Mouse (Mus musculus) forebrain, postnatal 0 days (tissue): Measurements from ENCODE around the gene Khdrbs1. TPM values are rescaled to one million over a fixed set of nuclear protein-coding genes. Genes with fewer than 3 reads are reported as not detected.
"Not testable (repeated sequence)": the region's sequence is repeated elsewhere in the genome, so short reads cannot be mapped to it uniquely, and the experiment has no call there.

Experiments
- ATAC-seq: fragments of 200-750 bp; cut with Nextera tagmentation; 2 replicates; pipeline ENCODE4 v1.8.0; 2017; ENCODE audit warnings: mild to moderate bottlenecking, moderate library complexity
- DNase-seq: peaks from one replicate; pipeline ENCODE4 v3.0.0-alpha.2; 2015
- H3K27ac ChIP-seq: fragments of 300-500 bp; sonication (generic); 2 replicates; pipeline ENCODE4 v1.5.1; 2014; ENCODE audit warnings: low read depth, mild to moderate bottlenecking, antibody characterized with exemption, low read length, moderate library complexity, mixed read lengths
- H3K27me3 ChIP-seq: fragments of 300-500 bp; sonication (generic); 2 replicates; pipeline ENCODE4 v1.6.1; 2014; ENCODE audit warnings: mild to moderate bottlenecking, low read length, mixed read lengths; ENCODE audit not compliant: insufficient read depth
- H3K36me3 ChIP-seq: fragments of 300-500 bp; sonication (generic); 2 replicates; pipeline ENCODE4 v1.6.1; 2014; ENCODE audit warnings: mild to moderate bottlenecking, moderate library complexity; ENCODE audit not compliant: insufficient read depth
- H3K4me1 ChIP-seq: fragments of 300-500 bp; sonication (generic); 2 replicates; pipeline ENCODE4 v1.6.1; 2014; ENCODE audit warnings: antibody characterized with exemption; ENCODE audit not compliant: insufficient read depth
- H3K4me2 ChIP-seq: fragments of 300-500 bp; sonication (generic); 2 replicates; pipeline ENCODE4 v1.6.1; 2014; ENCODE audit warnings: low read depth, mild to moderate bottlenecking, moderate library complexity
- H3K4me3 ChIP-seq: fragments of 300-500 bp; sonication (generic); 2 replicates; pipeline ENCODE4 v1.5.1; 2014; ENCODE audit warnings: low read depth, low read length, mixed read lengths
- H3K9ac ChIP-seq: fragments of 300-500 bp; sonication (generic); 2 replicates; pipeline ENCODE4 v1.6.1; 2014; ENCODE audit warnings: mild to moderate bottlenecking
- H3K9me3 ChIP-seq: fragments of 300-500 bp; sonication (generic); 2 replicates; pipeline ENCODE4 v1.6.1; 2016; ENCODE audit warnings: low read length
- CTCF ChIP-seq: sonication (generic); IDR thresholded peaks from 2 replicates; pipeline ENCODE4 v1.5.1; 2016; ENCODE audit warnings: antibody characterized with exemption, control low read depth, low read depth
- WGBS: fragments of 180-500 bp; shearing (Covaris S2); extraction: QIAGEN DNeasy Blood & Tissue Kit; methylation state at CpG from one replicate; pipeline ENCODE4 v1.1.7; 2014; 5-methylcytosine and 5-hydroxymethylcytosine counted together
- polyA plus RNA-seq: library from polyadenylated mRNA; unstranded; fragments of >200 nt; fragmentation: Nextera tagmentation; extraction: Ambion mirVana; gene quantifications from 2 replicates; pipeline ENCODE4 v1.2.1, GENCODE M21; 2015
- total RNA-seq: library from RNA; depleted of rRNA; stranded (reverse); fragments of >200 nt; gene quantifications from 2 replicates; pipeline ENCODE4 v1.2.3, GENCODE M21; 2014

Khdrbs1 gene
- total and polyA plus RNA-seq, 2 experiments from 2014 or later, result 105 to 128 TPM

- no peak overlapping the region for H3K27ac ChIP-seq
- 36% methylated on average over 3 of the region's 3 CpGs for WGBS
- ATAC-seq, result peak; percentile 16; the same call in 1 of the 2 replicates
Measured at GRCm38 (mm10) chr4:129782857-129783331, 40.8 kb upstream of the Khdrbs1 start.

GRCm38 (mm10) chr4:129781881-129782675 lies 40.0 kb upstream of the Khdrbs1 start:
- TF ChIP-seq CTCF, result no peak
- ATAC-seq (no peak), DNase-seq (no peak)
- 13% methylated on average over 4 of the region's 4 CpGs for WGBS
- no peaks in the 10 kb centered on the region for H3K36me3 ChIP-seq
- peak overlapping the region; percentile 4; the same call in 1 of the 2 replicates for H3K27ac ChIP-seq
- no peak overlapping the region for H3K4me3 ChIP-seq
- no peak overlapping the region for H3K4me2 ChIP-seq
- H3K9ac ChIP-seq, result no peak overlapping the region
- H3K27me3 ChIP-seq, result no peaks in the 10 kb centered on the region
- peaks cover 9% of the 10 kb centered on the region for H3K4me1 ChIP-seq
- no peaks in the 10 kb centered on the region for H3K9me3 ChIP-seq

More at GRCm38 (mm10) chr4:129782857-129783331, 40.8 kb upstream of the Khdrbs1 start:
- Histone ChIP-seq H3K4me1 (peaks cover 9% of the 10 kb centered on the region), H3K9ac (no peak overlapping the region), H3K4me2 (no peak overlapping the region), H3K9me3 (no peaks in the 10 kb centered on the region), H3K4me3 (no peak overlapping the region), H3K27me3 (no peaks in the 10 kb centered on the region), H3K36me3 (no peaks in the 10 kb centered on the region)
- no peak for DNase-seq
- TF ChIP-seq CTCF, result no peak

- H3K4me2 ChIP-seq, result peak overlapping the region; percentile 28
- ATAC-seq (peak; percentile 66), DNase-seq (no peak)
- no peaks in the 10 kb centered on the region for H3K36me3 ChIP-seq
- H3K27me3 ChIP-seq, result no peaks in the 10 kb centered on the region
- H3K4me1 ChIP-seq, result 0 out of 2 replicates have a peak, but pooled peaks cover 9% of the 10 kb centered on the region
- peak overlapping the region; percentile 22; the same call in 1 of the 2 replicates for H3K9ac ChIP-seq
- 7% methylated on average over 21 of the region's 21 CpGs for WGBS
- no peak overlapping the region for H3K4me3 ChIP-seq
- no peak overlapping the region for H3K27ac ChIP-seq
- no peaks in the 10 kb centered on the region for H3K9me3 ChIP-seq
- 0 out of 2 replicates have a peak, but pooled peaks have one; percentile 3 for TF ChIP-seq CTCF
Measured at GRCm38 (mm10) chr4:129771672-129772521, 29.8 kb upstream of the Khdrbs1 start.

GRCm38 (mm10) chr4:129771314-129771671 lies 29.2 kb upstream of the Khdrbs1 start:
- Histone ChIP-seq H3K9ac (peak overlapping the region; percentile 22; the same call in 1 of the 2 replicates), H3K27me3 (no peaks in the 10 kb centered on the region), H3K4me2 (peak overlapping the region; percentile 28), H3K4me3 (no peak overlapping the region), H3K9me3 (no peaks in the 10 kb centered on the region), H3K36me3 (no peaks in the 10 kb centered on the region), H3K27ac (no peak overlapping the region), H3K4me1 (0 out of 2 replicates have a peak, but pooled peaks cover 9% of the 10 kb centered on the region)
- no peak; the same call in 1 of the 2 replicates for ATAC-seq
- 20% methylated on average over 7 of the region's 7 CpGs for whole genome bisulfite sequencing
- DNase-seq, result no peak
- no peak for TF ChIP-seq CTCF

GRCm38 (mm10) chr4:129770600-129770999 lies 28.5 kb upstream of the Khdrbs1 start:
- DNase-seq (no peak), ATAC-seq (no peak)
- Histone ChIP-seq H3K36me3 (no peaks in the 10 kb centered on the region), H3K4me2 (no peak overlapping the region), H3K4me1 (0 out of 2 replicates have a peak, but pooled peaks cover 9% of the 10 kb centered on the region), H3K9ac (no peak overlapping the region), H3K4me3 (no peak overlapping the region), H3K9me3 (no peaks in the 10 kb centered on the region), H3K27ac (no peak overlapping the region), H3K27me3 (no peaks in the 10 kb centered on the region)
- TF ChIP-seq CTCF, result no peak
- 63% methylated on average over 6 of the region's 6 CpGs for WGBS

GRCm38 (mm10) chr4:129768742-129769141 lies 26.6 kb upstream of the Khdrbs1 start:
- not testable (repeated sequence) for H3K9ac ChIP-seq, H3K4me2 ChIP-seq, H3K27me3 ChIP-seq, H3K4me1 ChIP-seq, H3K36me3 ChIP-seq, DNase-seq, H3K4me3 ChIP-seq, H3K27ac ChIP-seq, H3K9me3 ChIP-seq, ATAC-seq
- whole genome bisulfite sequencing, result 89% methylated on average over 3 of the region's 3 CpGs
